ENCODE assay signal across 13 mouse cellular contexts in genomic region chr9:34748003-34748402, GRCm38 (mm10).
DNase-seq lines count a peak whose midpoint lies in the region; ATAC-seq lines count a peak whose summit lies in the region.
"Had no signal": no experiment of that assay in that cellular context is flagged by ENCODE, and none has a peak within 500 bp of the region (broad histone marks: within the 10 kb centered on the region; RNA-seq: fewer than 3 reads in every experiment).

No protein-coding gene starts in this region.

- H3K9me3 ChIP-seq in hindbrain, embryonic 10.5 days, result no peaks in the 10 kb centered on the region
- H3K9me3 ChIP-seq in hindbrain, embryonic 14.5 days (ENCODE audit: control insufficient read depth, low read length), result no peaks in the 10 kb centered on the region
- no peaks in the 10 kb centered on the region for H3K9me3 ChIP-seq in neural tube, embryonic 12.5 days

- 0 out of 2 replicates have a peak overlapping the region, but pooled peaks have one; percentile 12 for H3K27ac ChIP-seq in hindbrain, embryonic 10.5 days
- H3K27ac ChIP-seq in hindbrain, embryonic 14.5 days, result no peak overlapping the region
- no peak overlapping the region for H3K27ac ChIP-seq in neural tube, embryonic 12.5 days
- H3K27ac ChIP-seq: macrophage had no signal

- ATAC-seq in hindbrain, embryonic 14.5 days (ENCODE audit: low FRiP score), result no peak
- 0 out of 2 replicates have a peak, but pooled peaks have one; percentile 41 for ATAC-seq in neural tube, embryonic 12.5 days (ENCODE audit: low FRiP score, low read depth)

- H3K4me2 ChIP-seq in hindbrain, embryonic 14.5 days (replicated peaks), result no peak overlapping the region
- no peak overlapping the region for H3K4me2 ChIP-seq in neural tube, embryonic 12.5 days (replicated peaks)

- H3K36me3 ChIP-seq in hindbrain, embryonic 10.5 days, result no peaks in the 10 kb centered on the region
- H3K36me3 ChIP-seq in hindbrain, embryonic 14.5 days (replicated peaks; ENCODE audit: control insufficient read depth, insufficient read depth), result no peaks in the 10 kb centered on the region
- no peaks in the 10 kb centered on the region for H3K36me3 ChIP-seq in neural tube, embryonic 12.5 days

- H3K4me1 ChIP-seq in hindbrain, embryonic 10.5 days (replicated peaks), result peaks cover 6% of the 10 kb centered on the region
- H3K4me1 ChIP-seq in hindbrain, embryonic 14.5 days (replicated peaks; ENCODE audit: control insufficient read depth, insufficient read depth, low read length), result peaks cover 6% of the 10 kb centered on the region
- no peaks in the 10 kb centered on the region for H3K4me1 ChIP-seq in neural tube, embryonic 12.5 days

- no peak overlapping the region for H3K4me3 ChIP-seq in hindbrain, embryonic 10.5 days
- no peak overlapping the region for H3K4me3 ChIP-seq in hindbrain, embryonic 14.5 days (replicated peaks; ENCODE audit: low read length)
- no peak overlapping the region for H3K4me3 ChIP-seq in neural tube, embryonic 12.5 days

- DNase-seq in embryo, embryonic 11 days, result peak; percentile 20
- no peak for DNase-seq in embryo, embryonic 9.5 days (ENCODE audit: extremely low spot score)
- DNase-seq in hindbrain, embryonic 10.5 days (ENCODE audit: low spot score), result no peak
- DNase-seq in hindbrain, embryonic 14.5 days (ENCODE audit: low spot score), result no peak
- DNase-seq in neural tube, embryonic 10.5 days (ENCODE audit: extremely low spot score, low spot score), result no peak
- DNase-seq in B cell, adult 2 months, result no peak
- DNase-seq in urinary bladder, postnatal 25 days (ENCODE audit: low spot score), result no peak
- DNase-seq: adrenal gland, postnatal 14 days; gastrocnemius, postnatal 10 days; kidney, postnatal 36 days; liver had no signal

- no peak overlapping the region for H3K9ac ChIP-seq in hindbrain, embryonic 14.5 days
- no peak overlapping the region for H3K9ac ChIP-seq in neural tube, embryonic 12.5 days

- 55% methylated on average over 2 of the region's 2 CpGs for WGBS in hindbrain, embryonic 10.5 days
- 53% methylated on average over 2 of the region's 2 CpGs for WGBS in hindbrain, embryonic 14.5 days
- 52% methylated on average over 2 of the region's 2 CpGs for WGBS in neural tube, embryonic 12.5 days

- no peaks in the 10 kb centered on the region for H3K27me3 ChIP-seq in hindbrain, embryonic 10.5 days (ENCODE audit: insufficient read depth, poor library complexity, severe bottlenecking)
- H3K27me3 ChIP-seq in hindbrain, embryonic 14.5 days (ENCODE audit: control insufficient read depth, insufficient read depth, low read length), result no peaks in the 10 kb centered on the region
- H3K27me3 ChIP-seq in neural tube, embryonic 12.5 days (replicated peaks), result no peaks in the 10 kb centered on the region
